8 mouse cellular contexts compared by ENCODE assay signal in the genomic region with DNA sequence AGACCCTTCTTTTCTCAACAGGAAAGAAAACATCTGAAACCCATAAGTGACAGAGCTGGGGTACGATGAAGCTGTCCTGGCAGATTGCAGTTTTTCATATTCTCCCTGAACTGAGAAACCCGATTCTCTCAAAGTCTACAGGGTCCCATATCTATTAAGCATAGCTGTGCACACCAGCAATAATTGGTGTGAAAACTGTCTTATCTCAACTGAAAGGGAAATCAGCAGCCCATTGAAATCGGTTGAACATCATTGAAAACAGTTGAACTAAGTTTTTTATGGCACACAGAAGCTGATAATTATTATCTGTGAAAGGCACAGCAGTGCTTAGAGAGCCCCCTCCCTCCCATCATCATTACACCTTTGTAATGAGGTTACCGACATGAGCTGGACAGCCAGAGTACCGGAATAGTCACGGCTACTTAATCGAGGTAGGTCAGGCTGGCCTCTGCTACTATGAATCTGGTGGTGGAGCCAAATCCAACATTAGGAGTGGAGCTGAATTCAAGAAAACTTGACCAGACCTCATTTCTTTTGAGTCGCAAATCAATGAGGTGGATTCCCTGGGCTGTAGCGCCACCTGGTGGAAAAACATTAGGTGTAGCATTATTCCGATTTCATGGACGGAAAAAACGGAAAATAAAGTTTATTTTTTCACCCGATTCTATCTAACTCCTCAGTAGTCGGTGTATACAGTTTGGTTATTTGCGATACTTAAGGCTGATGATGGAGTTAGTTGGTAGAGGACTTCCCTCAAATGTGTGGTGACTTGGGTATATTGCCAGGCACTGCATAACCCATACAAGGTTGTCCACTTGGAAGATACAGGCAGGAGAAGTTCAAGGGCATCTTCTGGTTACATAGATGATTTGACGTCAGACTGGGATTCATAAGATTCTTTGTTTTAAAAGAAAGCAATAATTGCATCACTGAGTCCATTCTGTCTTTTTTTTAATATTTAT. TPM values are rescaled to one million over a fixed set of nuclear protein-coding genes. Genes with fewer than 3 reads are reported as not detected.
A peak's percentile ranks its signal among the peaks of the same experiment; 100 is the strongest.
DNase-seq lines count a peak whose midpoint lies in the region; ATAC-seq and TF ChIP-seq lines count a peak whose summit lies in the region.

No protein-coding gene starts in this region.

- peak; percentile 69 to 93 for TF ChIP-seq CTCF in CH12.LX (conservative IDR thresholded peaks at IDR 0.05 in 1 of 2, IDR thresholded peaks at IDR 0.05 in 1 of 2; ENCODE audit: low read depth in 2 of 2, low read length in 2 of 2)
- TF ChIP-seq CTCF in heart, postnatal 0 days (IDR thresholded peaks at IDR 0.05; ENCODE audit: low read depth): peak; percentile 81

- WGBS in heart, postnatal 0 days: 15% methylated on average over 16 of the region's 16 CpGs
- 17% methylated on average over 16 of the region's 16 CpGs for WGBS in lung, embryonic 16.5 days

- in situ Hi-C loops in CH12.LX (cut with MboI; ENCODE audit: low pct_ligation_motif_present, low pct_unique_long_range_greater_than_20kb, low sequenced_read_pairs): loop anchor here (10.0 kb wide), 1 partner anchor 258 kb away; a partner anchor contains a TSS

- peaks cover 2 to 22% of the 10 kb centered on the region in 2 experiments; a peak in 2 of 4 replicates for H3K4me1 ChIP-seq in CH12.LX (ENCODE audit: control insufficient read depth in 1 of 2, insufficient read depth in 2 of 2)
- H3K4me1 ChIP-seq in heart, postnatal 0 days (ENCODE audit: control insufficient read depth, insufficient read depth): no peaks in the 10 kb centered on the region
- H3K4me1 ChIP-seq in lung, embryonic 16.5 days (replicated peaks; ENCODE audit: control insufficient read depth, insufficient read depth, low read length): no peaks in the 10 kb centered on the region

- H3K36me3 ChIP-seq in CH12.LX (replicated peaks in 1 of 2; ENCODE audit: control insufficient read depth in 1 of 2, insufficient read depth in 1 of 2, low read length in 1 of 2): no peaks in the 10 kb centered on the region
- no peaks in the 10 kb centered on the region for H3K36me3 ChIP-seq in heart, postnatal 0 days (replicated peaks; ENCODE audit: control insufficient read depth, insufficient read depth, low read length)
- H3K36me3 ChIP-seq in lung, embryonic 16.5 days (ENCODE audit: control insufficient read depth, insufficient read depth, low read length): no peaks in the 10 kb centered on the region

- TF ChIP-seq RAD21 in CH12.LX (IDR thresholded peaks at IDR 0.05; ENCODE audit: low read depth, low read length): peak; percentile 98

- peak overlapping the region; percentile 66; the same call in 1 of the 2 replicates for H3K4me2 ChIP-seq in CH12.LX (ENCODE audit: insufficient read depth, low read depth, poor library complexity, severe bottlenecking)
- peak overlapping the region; percentile 41 for H3K4me2 ChIP-seq in heart, postnatal 0 days (ENCODE audit: low read depth, low read length)
- H3K4me2 ChIP-seq in lung, embryonic 16.5 days (ENCODE audit: low read depth, low read length): 0 out of 2 replicates have a peak overlapping the region, but pooled peaks have one; percentile 25

- peak; percentile 69 for ATAC-seq in erythroblast, adult 5-6 weeks (replicated peaks; ENCODE audit: low FRiP score, poor library complexity, severe bottlenecking)
- ATAC-seq in heart, postnatal 0 days (ENCODE audit: insufficient read depth, low read depth): no peak; the same call in 1 of the 2 replicates
- ATAC-seq in lung, embryonic 16.5 days (ENCODE audit: low read depth): no peak

- TF ChIP-seq EP300 in CH12.LX (IDR thresholded peaks at IDR 0.05; ENCODE audit: low read length): no peak
- no peak for TF ChIP-seq EP300 in heart, postnatal 0 days (IDR thresholded peaks at IDR 0.05; ENCODE audit: low read depth)

- peak; percentile 78 for DNase-seq in CH12.LX (ENCODE audit: extremely low read depth)
- DNase-seq in adrenal gland, postnatal 36 days: peak; percentile 81 to 85
- DNase-seq in heart, postnatal 0 days (ENCODE audit: low spot score): peak; percentile 60
- peak; percentile 47 to 70 for DNase-seq in layer of hippocampus, adult 18-20 months (ENCODE audit: low spot score in 2 of 2)
- peak; percentile 85 for DNase-seq in retina, embryonic 14.5 days (ENCODE audit: low spot score)
- peak; percentile 90 for DNase-seq in thymus, postnatal 4 days

- no peak overlapping the region; the same call in 1 of the 2 replicates for H3K9ac ChIP-seq in CH12.LX (ENCODE audit: insufficient read depth, low read depth)
- H3K9ac ChIP-seq in heart, postnatal 0 days (replicated peaks; ENCODE audit: low read depth, low read length): no peak overlapping the region
- no peak overlapping the region for H3K9ac ChIP-seq in lung, embryonic 16.5 days (ENCODE audit: low read length)

- peaks cover 2% of the 10 kb centered on the region for H3K27me3 ChIP-seq in CH12.LX (replicated peaks)
- H3K27me3 ChIP-seq in heart, postnatal 0 days (ENCODE audit: control insufficient read depth, insufficient read depth, low read length): no peaks in the 10 kb centered on the region
- no peaks in the 10 kb centered on the region for H3K27me3 ChIP-seq in lung, embryonic 16.5 days (ENCODE audit: control insufficient read depth, insufficient read depth, low read depth, low read length)

- dilution Hi-C loops in CH12.LX (cut with MboI; ENCODE audit: extremely low pct_ligation_motif_present, extremely low pct_unique_long_range_greater_than_20kb, low sequenced_read_pairs): no loop called here

- no peak overlapping the region for H3K27ac ChIP-seq in CH12.LX (ENCODE audit: insufficient read depth, low read depth)
- H3K27ac ChIP-seq in heart, postnatal 0 days (ENCODE audit: low read depth): no peak overlapping the region
- no peak overlapping the region for H3K27ac ChIP-seq in lung, embryonic 16.5 days (ENCODE audit: low read length)

- no peaks in the 10 kb centered on the region for H3K79me2 ChIP-seq in CH12.LX (replicated peaks; ENCODE audit: control insufficient read depth, extremely low read depth, insufficient read depth, poor library complexity, severe bottlenecking)

- H3K9me3 ChIP-seq in CH12.LX (replicated peaks; ENCODE audit: low read length): peaks cover 3% of the 10 kb centered on the region
- H3K9me3 ChIP-seq in heart, postnatal 0 days (replicated peaks; ENCODE audit: control insufficient read depth, low read length): no peaks in the 10 kb centered on the region
- H3K9me3 ChIP-seq in lung, embryonic 16.5 days (ENCODE audit: control insufficient read depth, low read length): no peaks in the 10 kb centered on the region

- H3K4me3 ChIP-seq in CH12.LX (replicated peaks in 1 of 3; ENCODE audit: low read depth in 2 of 3, low read length in 2 of 3, poor library complexity in 1 of 3): no peak overlapping the region
- 0 out of 2 replicates have a peak overlapping the region, but pooled peaks have one; percentile 11 for H3K4me3 ChIP-seq in heart, postnatal 0 days (ENCODE audit: low read depth, low read length)
- H3K4me3 ChIP-seq in lung, embryonic 16.5 days (ENCODE audit: low read length): no peak overlapping the region

- TF ChIP-seq POLR2A in CH12.LX (IDR thresholded peaks at IDR 0.05; ENCODE audit: low read depth, low read length): no peak

TF ChIP-seq in CH12.LX, 34 proteins besides CTCF, POLR2A, EP300 and RAD21:
- TF ChIP-seq MAFK (IDR thresholded peaks at IDR 0.05; ENCODE audit: insufficient replicate concordance, low read length) (no peak), ZNF384 (IDR thresholded peaks at IDR 0.05; ENCODE audit: low read depth, low read length) (no peak), ZC3H11A (IDR thresholded peaks at IDR 0.05; ENCODE audit: low read depth, low read length) (peak; percentile 45; the same call in 1 of the 2 replicates), ELF1 (IDR thresholded peaks at IDR 0.05; ENCODE audit: low read depth, low read length) (no peak), MXI1 (IDR thresholded peaks at IDR 0.05; ENCODE audit: low read depth, low read length) (no peak), USF2 (conservative IDR thresholded peaks at IDR 0.05; ENCODE audit: low read depth, low read length) (no peak), MEF2A (IDR thresholded peaks at IDR 0.05; ENCODE audit: borderline replicate concordance, low read depth, low read length) (no peak), MAZ (IDR thresholded peaks at IDR 0.05; ENCODE audit: low read depth, low read length) (no peak), SMC3 (IDR thresholded peaks at IDR 0.05; ENCODE audit: low read depth, low read length) (peak; percentile 91), UBTF (IDR thresholded peaks at IDR 0.05; ENCODE audit: low read depth, low read length) (no peak), RCOR1 (conservative IDR thresholded peaks at IDR 0.05; ENCODE audit: low read depth, low read length) (no peak)

RNA-seq across cellular contexts. Expression of a gene that starts 2.7 kb away (rescaled TPM):
- total RNA-seq in CH12.LX (2012; rRNA removed) (15.4 and 27.8 TPM in 2 replicates), CH12.LX (2014; rRNA removed) (33.0 and 35.3 TPM in 2 replicates)
- polyA plus RNA-seq in CH12.LX (2012; ENCODE audit: insufficient read length, low read depth): 22.6 and 32.2 TPM in 2 replicates
- 100 to 1,000 TPM; 192 to 221 TPM for total RNA-seq in adrenal gland, postnatal 36 days (2021)
- total RNA-seq in erythroblast, adult 5-6 weeks (2015; ENCODE audit: low replicate concordance): 234 and 244 TPM in 2 replicates
- total RNA-seq in erythroblast, adult 5-6 weeks (2017; ENCODE audit: low replicate concordance): 215 and 244 TPM in 2 replicates
- total RNA-seq in heart, postnatal 0 days (2014; rRNA removed; ENCODE audit: low replicate concordance): 90.0 and 127 TPM in 2 replicates
- 61.8 and 80.8 TPM in 2 replicates for polyA plus RNA-seq in heart, postnatal 0 days (2015; fragmentation: Nextera tagmentation; extraction: Ambion mirVana)
- 100 to 1,000 TPM; 160 to 168 TPM for total RNA-seq in layer of hippocampus, adult 18-20 months (2021)
- 108 and 118 TPM in 2 replicates for polyA plus RNA-seq in lung, embryonic 16.5 days (2015; fragmentation: Nextera tagmentation; extraction: Ambion mirVana)

RNA-seq across cellular contexts. Expression of a gene that starts 17.4 kb away (rescaled TPM):
- total RNA-seq in CH12.LX (2012; rRNA removed) (12.5 and 14.4 TPM in 2 replicates), CH12.LX (2014; rRNA removed) (16.9 and 22.1 TPM in 2 replicates)
- 20.1 and 20.5 TPM in 2 replicates for polyA plus RNA-seq in CH12.LX (2012; ENCODE audit: insufficient read length, low read depth)
- total RNA-seq in adrenal gland, postnatal 36 days (2021): 10 to 100 TPM; 29.6 to 43.7 TPM
- total RNA-seq in erythroblast, adult 5-6 weeks (2015; ENCODE audit: low replicate concordance): 55.8 and 61.3 TPM in 2 replicates
- 109 and 206 TPM in 2 replicates for total RNA-seq in erythroblast, adult 5-6 weeks (2017; ENCODE audit: low replicate concordance)
- total RNA-seq in heart, postnatal 0 days (2014; rRNA removed; ENCODE audit: low replicate concordance): 7.3 and 10.0 TPM in 2 replicates
- polyA plus RNA-seq in heart, postnatal 0 days (2015; fragmentation: Nextera tagmentation; extraction: Ambion mirVana): 8.9 and 9.9 TPM in 2 replicates
- total RNA-seq in layer of hippocampus, adult 18-20 months (2021): 10 to 100 TPM; 27.5 to 34.1 TPM
- polyA plus RNA-seq in lung, embryonic 16.5 days (2015; fragmentation: Nextera tagmentation; extraction: Ambion mirVana): 20.0 and 22.0 TPM in 2 replicates
